Mouse (Mus musculus) frontal cortex, postnatal 36 days (tissue): Measurements from ENCODE around the gene Pycr2.
"Not testable (repeated sequence)": the region's sequence is repeated elsewhere in the genome, so short reads cannot be mapped to it uniquely, and the experiment has no call there.

Experiments
- DNase-seq, 2 experiments: peaks; one replicate each; pipeline ENCODE4 v3.0.0; 2022; ENCODE audit warnings: low spot score in 2 of 2

The Pycr2 gene

DNA sequence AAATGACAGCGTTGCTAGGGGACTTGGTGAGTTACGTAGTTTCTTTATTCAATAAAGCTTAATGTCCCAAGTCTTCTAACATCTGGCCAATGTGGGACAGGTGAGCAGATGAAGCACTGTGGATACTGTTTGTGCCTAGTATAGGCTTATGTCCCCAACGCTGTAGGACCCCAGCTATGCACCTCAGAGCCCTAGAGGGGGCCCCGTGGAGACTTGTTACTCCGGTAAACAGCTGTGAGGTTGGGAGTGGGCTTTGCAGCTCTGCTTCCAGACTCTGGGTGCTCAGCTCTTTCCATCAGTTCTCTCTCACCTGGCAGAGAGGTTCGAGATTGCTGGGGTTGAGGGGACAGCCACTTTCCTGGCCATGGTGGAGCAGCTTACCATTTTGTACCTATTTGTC lies 1.2 kb downstream of the Pycr2 start:
- DNase-seq, result no peak

DNA sequence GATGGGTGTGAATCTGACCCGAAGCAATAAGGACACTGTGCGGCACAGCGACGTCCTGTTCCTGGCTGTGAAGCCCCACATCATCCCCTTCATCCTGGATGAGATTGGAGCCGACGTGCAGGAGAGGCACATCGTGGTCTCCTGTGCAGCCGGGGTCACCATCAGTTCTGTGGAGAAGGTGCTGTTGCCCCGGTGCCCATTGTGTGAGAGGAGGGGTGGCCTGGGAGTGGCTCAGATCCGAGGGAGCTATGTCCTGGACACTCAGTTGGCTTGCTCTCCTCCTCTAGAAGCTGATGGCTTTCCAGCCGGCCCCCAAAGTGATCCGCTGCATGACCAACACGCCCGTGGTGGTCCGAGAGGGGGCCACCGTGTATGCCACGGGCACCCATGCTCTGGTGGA lies 1.8 kb downstream of the Pycr2 start:
- DNase-seq, result no peak

DNA sequence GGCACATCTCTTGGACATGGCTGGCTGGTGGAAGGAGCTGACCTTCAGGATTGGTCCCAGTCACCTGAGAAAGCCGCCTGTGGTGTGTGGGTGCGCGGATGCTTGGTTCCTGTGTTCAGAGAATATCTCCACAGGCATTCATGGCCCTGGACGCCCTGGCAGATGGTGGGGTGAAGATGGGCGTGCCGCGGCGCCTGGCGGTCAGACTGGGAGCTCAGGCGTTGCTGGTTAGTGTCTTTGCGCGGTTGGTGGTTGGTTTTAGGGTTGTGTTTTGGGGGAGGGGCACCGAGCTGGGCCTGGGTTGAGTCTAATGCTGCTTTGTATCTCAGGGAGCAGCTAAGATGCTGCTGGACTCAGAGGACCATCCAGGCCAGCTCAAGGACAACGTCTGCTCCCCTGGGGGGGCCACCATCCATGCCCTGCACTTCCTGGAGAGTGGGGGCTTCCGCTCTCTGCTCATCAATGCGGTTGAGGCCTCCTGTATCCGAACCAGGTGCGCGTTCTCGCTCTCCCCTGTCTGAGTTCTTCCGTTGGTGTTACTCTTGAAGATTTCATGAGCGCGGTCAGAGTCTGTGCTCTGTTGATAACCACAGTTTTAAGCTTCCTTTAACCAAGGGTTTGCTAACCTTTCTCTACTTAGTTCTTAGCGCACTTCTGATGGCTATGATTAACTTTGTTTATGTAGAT lies 2.5 kb downstream of the Pycr2 start:
- DNase-seq, result no peak

DNA sequence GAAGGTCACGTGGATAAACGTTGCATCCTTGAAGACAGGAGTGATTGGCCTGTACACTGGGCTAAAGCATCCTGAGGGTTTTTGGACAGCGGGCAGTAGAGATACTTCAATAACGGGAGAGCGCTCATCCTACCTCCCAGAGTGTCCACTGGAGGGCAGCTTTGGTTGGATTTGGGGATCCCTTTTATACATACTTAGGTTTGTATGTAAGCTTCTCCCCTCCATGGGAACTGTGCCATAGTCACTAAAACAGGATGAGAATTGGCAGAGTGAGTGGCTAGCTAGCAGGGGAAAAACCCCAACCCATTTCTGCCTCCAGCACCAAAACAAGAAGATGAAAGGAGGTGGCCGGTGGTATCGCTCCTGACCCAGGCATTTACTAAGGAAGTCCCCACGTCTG lies 7.0 kb downstream of the Pycr2 start:
- DNase-seq, result no peak

DNA sequence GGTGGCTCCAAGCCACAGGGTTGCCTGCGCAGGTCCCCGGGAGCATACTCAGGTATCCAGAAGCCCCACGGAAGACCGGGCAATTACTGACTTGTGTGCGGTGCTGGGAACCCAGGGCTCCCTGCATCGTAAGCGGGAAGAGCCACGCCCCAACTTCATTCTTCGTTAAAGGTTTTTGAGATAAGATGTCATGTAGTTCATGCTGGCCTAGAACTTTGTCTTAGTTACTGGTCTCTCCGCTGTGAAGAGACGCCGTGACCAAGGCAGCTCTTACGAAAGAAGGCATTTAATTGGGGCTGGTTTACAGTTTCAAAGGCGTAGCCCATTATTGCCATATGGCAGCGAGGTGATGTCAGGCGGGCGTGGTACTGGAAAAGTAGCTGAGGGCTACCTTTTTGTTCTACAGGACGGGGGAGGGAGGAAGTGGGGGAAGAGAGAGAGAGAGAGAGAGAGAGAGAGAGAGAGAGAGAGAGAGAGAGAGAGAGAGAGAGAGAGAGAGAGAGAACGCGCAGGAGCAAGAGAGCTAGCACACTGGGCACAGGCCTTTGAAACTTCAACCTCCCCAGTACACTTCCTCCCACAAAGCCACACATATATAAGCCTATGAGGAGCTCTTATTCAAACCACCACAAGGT lies 7.7 kb downstream of the Pycr2 start:
- no peak for DNase-seq

DNA sequence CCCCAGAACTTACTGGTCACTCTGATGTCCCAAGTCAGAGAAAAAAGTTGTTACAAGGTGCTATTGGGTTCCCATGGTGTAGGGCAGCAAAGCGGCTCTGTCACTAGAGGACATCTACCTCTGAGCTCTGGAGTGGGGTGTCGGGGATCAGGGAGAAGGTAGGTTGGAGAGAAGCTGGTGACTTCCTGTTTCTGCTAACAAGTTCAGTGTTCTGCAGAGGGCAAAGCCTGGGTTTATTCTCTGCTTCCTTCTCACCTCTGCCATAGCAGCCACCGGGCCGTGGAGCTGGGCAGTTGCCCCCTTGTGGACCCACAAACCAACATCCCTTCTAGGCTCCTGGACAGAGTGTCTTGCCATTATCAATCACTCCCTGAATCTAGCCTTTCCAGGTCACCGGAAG lies 8.7 kb downstream of the Pycr2 start:
- no peak for DNase-seq

DNA sequence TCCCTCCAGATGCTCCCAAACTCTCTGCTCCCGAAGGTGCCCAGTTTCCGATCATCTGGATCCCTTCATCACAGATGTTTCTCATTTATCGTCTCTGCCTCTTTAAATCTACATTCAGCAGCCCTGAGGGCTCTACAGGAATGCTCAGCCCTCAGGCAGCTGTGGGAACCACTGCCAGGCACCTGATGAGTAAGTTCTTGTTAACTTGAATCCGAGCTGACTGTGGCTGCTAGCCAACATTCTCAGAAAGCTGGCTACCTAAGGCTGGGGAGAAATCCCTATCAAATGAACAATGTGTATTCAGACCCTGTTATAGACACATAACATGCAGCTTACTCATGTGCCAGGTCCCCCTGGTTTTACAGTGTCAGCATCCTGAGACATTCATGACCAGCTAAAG lies 9.7 kb downstream of the Pycr2 start:
- no peak for DNase-seq

DNA sequence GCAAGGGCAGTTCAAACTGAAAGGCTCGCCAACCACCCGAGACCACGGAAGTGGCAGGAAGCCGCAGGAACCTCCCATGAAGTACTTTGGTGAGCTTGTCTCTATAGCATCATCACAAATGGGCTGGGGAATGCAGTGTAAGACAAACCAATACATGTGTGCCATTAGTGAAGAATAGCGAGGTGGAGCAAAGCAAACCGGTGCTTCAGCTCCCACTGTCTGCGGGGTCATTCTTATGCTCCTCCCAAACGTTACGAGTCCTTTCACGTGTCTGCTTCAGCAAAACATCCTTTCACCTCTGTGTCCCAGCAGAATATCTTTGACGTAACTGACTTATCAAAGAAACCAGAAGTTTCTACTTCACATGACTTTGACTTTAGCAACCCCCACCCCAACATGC lies 12.3 kb downstream of the Pycr2 start:
- no peak for DNase-seq

DNA sequence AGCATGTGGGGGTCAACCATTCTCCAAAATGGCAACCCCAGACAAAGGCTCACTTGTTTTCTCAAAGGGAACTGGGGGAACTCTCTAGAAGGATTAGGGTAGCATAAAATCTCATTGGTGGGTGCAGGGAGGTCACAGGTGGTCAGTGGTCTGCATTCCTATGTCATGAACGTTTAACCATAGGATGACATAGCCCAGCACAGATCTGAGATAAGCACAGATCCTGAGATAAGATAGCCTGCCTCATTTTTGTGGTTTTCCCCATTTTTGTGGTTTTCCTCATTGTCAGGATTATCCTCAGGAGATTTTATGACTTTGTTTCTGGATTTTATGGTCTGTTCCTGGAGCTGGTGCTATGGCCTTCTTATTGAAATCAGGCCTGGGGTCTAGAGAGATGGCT lies 13.0 kb downstream of the Pycr2 start:
- DNase-seq, result no peak

DNA sequence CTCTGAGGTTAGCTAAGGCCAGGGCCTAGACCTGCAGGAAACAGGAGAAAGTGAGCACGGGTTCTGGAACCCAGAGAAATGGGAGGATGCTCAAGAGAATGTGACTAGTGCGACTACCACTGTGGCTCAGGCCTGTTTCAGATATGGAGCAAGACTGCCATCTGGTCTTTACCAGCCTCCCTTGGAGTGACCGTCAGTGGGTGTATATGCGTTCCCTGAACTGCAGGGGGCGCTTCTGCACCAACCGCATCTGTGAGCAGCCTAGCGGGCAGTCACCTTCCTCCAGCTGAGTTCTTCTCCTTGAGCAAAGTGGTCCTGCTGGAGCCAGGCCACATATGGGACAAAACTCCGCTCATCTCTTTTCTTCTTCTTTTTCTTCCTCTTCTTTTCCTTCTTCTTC lies 15.6 kb downstream of the Pycr2 start:
- no peak for DNase-seq

DNA sequence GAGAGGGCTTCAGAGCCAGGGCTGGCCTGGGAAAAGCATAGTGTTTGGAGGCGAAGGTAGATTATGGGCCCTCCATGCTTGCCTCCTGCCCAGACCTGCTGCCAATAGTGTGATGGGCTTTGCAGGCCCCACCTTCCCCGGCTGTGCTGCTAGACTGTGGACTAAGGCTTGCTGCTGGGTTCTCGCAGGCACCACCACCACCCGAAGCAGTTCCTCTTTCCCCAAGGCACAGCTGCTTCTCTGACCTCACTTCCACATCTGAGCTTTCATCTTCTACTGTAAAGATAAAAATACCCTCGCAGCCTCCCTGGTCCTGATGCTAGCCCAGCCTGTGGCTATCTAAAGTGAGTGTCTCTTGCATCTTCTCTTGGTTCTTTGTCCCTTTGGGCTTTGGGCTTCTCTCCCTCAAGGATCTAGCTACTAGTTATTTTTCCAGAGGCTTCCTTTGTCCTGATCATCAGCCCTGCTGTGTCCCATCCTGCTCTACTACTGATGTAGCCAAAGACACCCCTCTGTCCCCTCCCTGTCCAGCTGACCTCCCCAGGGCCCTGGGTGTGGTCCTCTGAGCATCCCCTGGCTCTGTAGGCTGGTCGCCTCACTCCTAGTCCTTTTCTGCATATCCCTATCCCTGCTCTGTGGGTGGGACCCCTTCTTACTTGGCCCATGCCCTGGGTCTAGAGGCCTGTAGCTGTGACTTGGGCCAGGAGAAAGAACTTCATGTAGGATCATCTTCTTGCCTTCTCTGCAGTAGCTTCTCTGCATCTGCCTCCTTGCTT lies 18.4 kb downstream of the Pycr2 start:
- no peak for DNase-seq

DNA sequence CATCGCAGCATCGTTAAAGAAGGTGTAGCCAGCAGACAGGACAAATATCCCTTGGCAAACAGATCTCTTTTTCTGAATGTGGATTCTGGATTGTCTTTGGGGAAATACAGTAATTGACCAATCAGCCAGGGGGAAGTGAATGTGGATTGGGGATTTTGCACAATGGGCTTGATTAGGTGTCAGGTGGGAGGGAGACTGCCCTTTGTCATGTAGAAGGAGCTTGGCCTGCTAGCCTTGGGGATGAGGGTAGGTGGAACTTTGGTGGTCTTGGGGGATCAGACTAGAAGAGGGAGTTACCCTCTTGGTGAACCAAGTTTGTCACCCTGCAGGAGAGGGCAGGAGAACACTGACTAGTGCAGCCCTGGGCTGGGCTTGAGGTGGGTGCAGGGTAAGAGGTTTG lies 20.6 kb downstream of the Pycr2 start:
- DNase-seq, result no peak

DNA sequence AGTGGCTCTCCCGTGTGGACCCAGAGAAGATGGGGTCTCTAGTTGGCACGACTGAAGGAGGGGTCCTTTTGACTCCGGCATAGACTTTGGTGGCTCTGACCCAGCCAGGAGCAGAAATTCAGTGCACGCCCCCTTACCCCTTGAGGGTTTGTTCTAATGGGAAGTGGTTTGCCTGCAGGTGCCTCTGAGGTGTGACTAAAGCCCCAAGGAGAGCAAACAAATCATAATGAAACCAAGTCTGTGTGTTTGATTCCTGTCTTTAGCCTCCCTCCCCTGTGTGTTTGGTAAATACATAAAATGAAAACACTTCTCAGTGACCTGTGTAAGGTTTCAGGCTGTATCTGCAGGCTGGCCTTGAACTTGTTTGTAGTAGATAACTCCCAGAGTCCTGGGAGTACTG lies 22.2 kb downstream of the Pycr2 start:
- DNase-seq, result no peak

DNA sequence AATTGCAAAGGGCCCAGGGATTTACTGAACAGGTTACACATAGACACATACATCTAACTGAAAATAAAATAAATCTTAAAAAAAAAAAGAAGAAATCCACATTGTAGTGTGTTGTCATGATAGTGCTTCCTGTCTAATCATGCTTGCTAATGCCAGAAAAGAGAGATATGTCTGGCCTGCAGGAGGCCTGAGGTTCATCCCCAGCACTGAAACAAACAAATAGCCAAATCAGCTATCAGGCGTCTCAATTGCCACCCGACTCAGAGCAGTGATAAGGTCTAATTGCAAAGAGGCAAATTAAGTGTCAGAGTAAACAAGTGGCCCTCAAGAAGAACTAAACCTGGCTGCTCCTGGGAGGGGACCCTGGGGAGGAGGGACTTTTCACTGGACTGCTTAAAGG lies 25.5 kb downstream of the Pycr2 start:
- no peak for DNase-seq

DNA sequence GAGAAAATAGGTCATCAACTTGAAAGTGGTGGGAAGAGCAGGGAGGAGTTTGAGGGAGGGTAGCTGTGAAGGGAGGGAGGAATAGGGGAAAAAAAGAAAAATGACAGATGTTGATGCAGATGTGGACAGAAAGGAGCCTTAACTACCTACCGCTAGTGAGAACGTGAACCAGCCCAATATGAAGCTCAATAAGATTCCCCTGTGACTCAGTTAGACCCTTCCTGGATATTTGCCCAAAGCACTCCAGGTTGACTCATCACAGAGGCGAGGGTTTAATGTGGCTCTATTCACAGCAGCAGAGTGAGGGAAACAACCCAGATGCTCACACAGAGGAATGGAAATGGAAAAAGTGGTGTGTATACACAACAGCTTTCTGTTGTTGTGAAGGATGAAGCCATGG lies 27.0 kb downstream of the Pycr2 start:
- DNase-seq, result no peak

DNA sequence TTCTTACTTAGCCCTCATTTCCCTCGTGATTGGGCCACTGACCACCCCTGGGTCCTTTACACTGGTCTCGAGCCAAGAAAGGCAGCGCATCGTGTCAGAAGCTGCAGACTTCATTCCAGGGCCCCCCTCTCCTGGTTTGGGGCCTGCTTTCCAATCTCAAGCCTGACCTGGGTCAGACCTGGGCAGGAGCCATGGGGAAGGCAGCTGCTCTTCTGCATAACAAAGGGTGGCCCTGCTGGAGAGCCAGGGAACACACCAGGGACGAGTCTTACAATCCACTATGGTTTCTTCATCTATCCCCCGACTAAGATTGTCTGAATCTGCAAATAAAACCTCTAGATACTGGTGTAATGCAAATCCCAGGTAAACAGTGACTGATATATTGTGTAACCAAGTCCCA lies 29.6 kb downstream of the Pycr2 start:
- DNase-seq, result no peak

DNA sequence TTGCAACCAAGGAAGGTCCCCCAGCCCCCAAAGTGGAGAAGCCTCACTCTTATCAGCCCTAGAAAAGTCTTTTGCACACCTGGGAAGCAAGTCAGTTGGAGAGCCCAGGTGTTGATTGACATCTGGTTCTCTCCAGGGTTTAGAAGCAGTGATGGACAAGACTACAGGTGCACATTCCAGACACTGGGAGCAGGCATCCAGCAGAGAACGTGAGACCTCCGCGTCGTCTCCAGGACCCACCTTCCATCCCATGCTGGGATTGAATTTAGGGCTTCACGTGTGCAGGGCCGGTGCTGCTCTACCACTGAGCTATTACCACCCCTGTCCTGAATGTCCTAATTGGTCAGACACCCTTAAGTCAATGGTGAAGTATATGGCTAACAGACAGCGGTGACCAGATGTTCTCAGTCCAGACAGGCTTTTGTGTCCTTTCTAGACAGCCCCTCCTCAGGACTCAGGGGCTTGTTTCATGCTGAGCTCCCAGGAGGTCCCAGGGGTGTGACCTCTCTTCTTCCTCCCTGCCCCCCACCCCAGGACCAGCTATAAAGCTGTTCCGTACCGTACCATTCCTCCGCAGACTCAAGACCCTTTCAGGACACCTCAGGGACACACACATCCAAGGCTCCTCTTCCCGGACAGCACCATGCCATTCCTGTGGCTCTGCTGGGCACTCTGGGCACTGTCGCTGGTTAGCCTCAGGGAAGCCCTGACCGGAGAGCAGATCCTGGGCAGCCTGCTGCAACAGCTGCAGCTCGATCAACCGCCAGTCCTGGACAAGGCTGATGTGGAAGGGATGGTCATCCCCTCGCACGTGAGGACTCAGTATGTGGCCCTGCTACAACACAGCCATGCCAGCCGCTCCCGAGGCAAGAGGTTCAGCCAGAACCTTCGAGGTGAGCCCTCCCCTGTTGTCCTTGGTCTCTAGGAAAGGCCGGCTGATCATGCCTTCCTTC lies 30.6 kb downstream of the Pycr2 start, which contains the start of gene Lefty1:
TSS of gene Lefty1 (plus strand) at position 556 of the 953 bp plus-strand sequence.
- no peak for DNase-seq

DNA sequence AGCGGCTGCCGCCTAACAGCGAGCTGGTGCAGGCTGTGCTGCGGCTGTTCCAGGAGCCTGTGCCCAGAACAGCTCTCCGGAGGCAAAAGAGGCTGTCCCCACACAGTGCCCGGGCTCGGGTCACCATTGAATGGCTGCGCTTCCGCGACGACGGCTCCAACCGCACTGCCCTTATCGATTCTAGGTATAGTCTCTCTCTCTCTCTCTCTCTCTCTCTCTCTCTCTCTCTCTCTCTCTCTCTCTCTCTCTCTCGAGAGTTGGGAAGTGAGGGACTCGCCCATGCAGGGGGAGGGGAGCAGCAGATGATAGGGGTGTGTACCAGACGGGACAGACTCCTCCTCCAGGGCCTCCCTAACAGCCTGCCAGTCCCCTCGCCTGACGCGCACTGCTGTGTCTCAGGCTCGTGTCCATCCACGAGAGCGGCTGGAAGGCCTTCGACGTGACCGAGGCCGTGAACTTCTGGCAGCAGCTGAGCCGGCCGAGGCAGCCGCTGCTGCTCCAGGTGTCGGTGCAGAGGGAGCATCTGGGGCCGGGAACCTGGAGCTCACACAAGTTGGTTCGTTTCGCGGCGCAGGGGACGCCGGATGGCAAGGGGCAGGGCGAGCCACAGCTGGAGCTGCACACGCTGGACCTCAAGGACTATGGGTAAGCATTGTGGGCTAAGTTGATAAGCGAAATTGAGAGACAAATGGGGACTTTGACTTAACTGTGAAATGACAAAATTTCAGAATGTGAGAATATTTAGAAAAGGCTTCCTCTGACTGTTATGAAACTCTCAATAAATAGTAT lies 32.7 kb downstream of the Pycr2 start:
- not testable (repeated sequence) for DNase-seq

DNA sequence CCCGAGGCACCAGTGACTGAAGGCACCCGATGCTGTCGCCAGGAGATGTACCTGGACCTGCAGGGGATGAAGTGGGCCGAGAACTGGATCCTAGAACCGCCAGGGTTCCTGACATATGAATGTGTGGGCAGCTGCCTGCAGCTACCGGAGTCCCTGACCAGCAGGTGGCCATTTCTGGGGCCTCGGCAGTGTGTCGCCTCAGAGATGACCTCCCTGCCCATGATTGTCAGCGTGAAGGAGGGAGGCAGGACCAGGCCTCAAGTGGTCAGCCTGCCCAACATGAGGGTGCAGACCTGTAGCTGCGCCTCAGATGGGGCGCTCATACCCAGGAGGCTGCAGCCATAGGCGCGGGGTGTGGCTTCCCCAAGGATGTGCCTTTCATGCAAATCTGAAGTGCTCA lies 33.5 kb downstream of the Pycr2 start:
- DNase-seq, result not testable (repeated sequence)

DNA sequence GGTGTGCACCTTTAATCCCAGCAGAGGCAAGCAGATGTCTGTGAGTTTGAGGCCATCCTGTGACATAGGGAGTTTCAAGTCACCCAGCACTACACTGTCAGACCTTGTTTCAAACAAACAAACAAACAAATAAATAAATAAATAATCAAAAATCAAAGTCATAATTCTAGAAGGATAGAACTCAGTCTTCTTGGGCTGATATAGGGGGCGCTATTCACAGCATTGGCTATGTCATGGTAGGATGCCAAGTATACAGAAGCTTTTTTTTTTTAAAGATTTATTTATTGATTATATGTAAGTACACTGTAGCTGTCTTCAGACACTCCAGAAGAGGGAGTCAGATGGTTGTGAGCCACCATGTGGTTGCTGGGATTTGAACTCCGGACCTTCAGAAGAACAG lies 34.7 kb downstream of the Pycr2 start:
- not testable (repeated sequence) for DNase-seq
